Mouse (Mus musculus) common myeloid progenitor, adult 5-6 weeks (primary cell): ENCODE data around the gene Smarcd2. TPM values are rescaled to one million over a fixed set of nuclear protein-coding genes. Genes with fewer than 3 reads are reported as not detected.

Experiments used
- ATAC-seq: replicated peaks from 2 replicates; pipeline ENCODE4 v1.8.0; 2016; ENCODE audit warnings: low read depth, mild to moderate bottlenecking, moderate TSS enrichment, inconsistent platforms; ENCODE audit not compliant: poor library complexity, severe bottlenecking
- total RNA-seq: library from RNA; stranded (forward); fragments of 200-1000, 187-1606 nt; gene quantifications from 2 replicates; pipeline ENCODE4 v1.2.3, GENCODE M21; 2017

Smarcd2 gene
- total RNA-seq: 211 and 253 TPM in 2 replicates

GRCm38 (mm10) chr11:106272644-106273310 lies at the start of gene Smarcd2:
Smarcd2 (minus strand) TSS chr11:106272972.
- peak; percentile 80 for ATAC-seq

GRCm38 (mm10) chr11:106318406-106319366 lies 45.9 kb upstream of the Smarcd2 start:
- ATAC-seq: peak; percentile 46

- no peak for ATAC-seq
Observed at GRCm38 (mm10) chr11:106317801-106318200, 45.0 kb upstream of the Smarcd2 start.

- ATAC-seq: no peak
Observed at GRCm38 (mm10) chr11:106316416-106316815, 43.6 kb upstream of the Smarcd2 start.

- peak; percentile 49 for ATAC-seq
Observed at GRCm38 (mm10) chr11:106314333-106314812, 41.6 kb upstream of the Smarcd2 start, which contains the start of gene Cd79b. Cd79b (minus strand) TSS chr11:106314762.

- peak; percentile 68 for ATAC-seq
Observed at GRCm38 (mm10) chr11:106313533-106313932, 40.8 kb upstream of the Smarcd2 start.

- no peak for ATAC-seq
Observed at GRCm38 (mm10) chr11:106310123-106310522, 37.4 kb upstream of the Smarcd2 start.

GRCm38 (mm10) chr11:106308162-106308561 lies 35.4 kb upstream of the Smarcd2 start:
- no peak for ATAC-seq

- no peak for ATAC-seq
Observed at GRCm38 (mm10) chr11:106307432-106307831, 34.7 kb upstream of the Smarcd2 start.

- ATAC-seq: no peak
Observed at GRCm38 (mm10) chr11:106306758-106307157, 34.0 kb upstream of the Smarcd2 start.

- no peak for ATAC-seq
Observed at GRCm38 (mm10) chr11:106306065-106306385, 33.3 kb upstream of the Smarcd2 start.

GRCm38 (mm10) chr11:106305348-106306064 lies 32.7 kb upstream of the Smarcd2 start:
- ATAC-seq: peak; percentile 67

GRCm38 (mm10) chr11:106302634-106303033 lies 29.9 kb upstream of the Smarcd2 start:
- ATAC-seq: peak; percentile 94

- ATAC-seq: no peak
Observed at GRCm38 (mm10) chr11:106301765-106302164, 29.0 kb upstream of the Smarcd2 start, which contains the start of gene Gh. Gh (minus strand) TSS chr11:106301865.

GRCm38 (mm10) chr11:106291861-106292260 lies 19.1 kb upstream of the Smarcd2 start:
- no peak for ATAC-seq

- ATAC-seq: no peak
Observed at GRCm38 (mm10) chr11:106290376-106290775, 17.6 kb upstream of the Smarcd2 start.

GRCm38 (mm10) chr11:106289369-106289768 lies 16.6 kb upstream of the Smarcd2 start:
- 0 out of 2 replicates have a peak, but pooled peaks have one; percentile 52 for ATAC-seq

GRCm38 (mm10) chr11:106286987-106287386 lies 14.2 kb upstream of the Smarcd2 start:
- no peak for ATAC-seq

GRCm38 (mm10) chr11:106286206-106286605 lies 13.4 kb upstream of the Smarcd2 start:
- no peak for ATAC-seq

GRCm38 (mm10) chr11:106284126-106284525 lies 11.4 kb upstream of the Smarcd2 start:
- no peak for ATAC-seq
